ENCODE assay signal across 8 mouse cellular contexts in genomic region chr3:127572557-127572956, GRCm38 (mm10). TPM values are rescaled to one million over a fixed set of nuclear protein-coding genes. Genes with fewer than 3 reads are reported as not detected.
DNase-seq lines count a peak whose midpoint lies in the region; ATAC-seq lines count a peak whose summit lies in the region.

No protein-coding gene starts in this region.

- DNase-seq in cerebellum, adult 11 months, result no peak
- peak; percentile 83 for DNase-seq in CD4-positive, CD25-positive, alpha-beta regulatory T cell, adult 2 months (ENCODE audit: low read depth, low spot score)
- peak; percentile 63 for DNase-seq in c-Kit-positive CD71-negative TER-119-negative erythroid progenitor cells, embryonic 14.5 days (ENCODE audit: low read depth)
- DNase-seq in heart, embryonic 10.5 days (ENCODE audit: low spot score), result peak; percentile 75
- peak; percentile 13 to 73 for DNase-seq in layer of hippocampus, adult 18-20 months (ENCODE audit: low spot score in 2 of 2)
- peak; percentile 81 for DNase-seq in lung, postnatal 10 days
- DNase-seq in right cerebral cortex, postnatal 25 days, result peak; percentile 27

- peaks cover 55% of the 10 kb centered on the region for H3K36me3 ChIP-seq in heart, embryonic 10.5 days

- no peaks in the 10 kb centered on the region for H3K27me3 ChIP-seq in heart, embryonic 10.5 days (ENCODE audit: insufficient read depth, poor library complexity, severe bottlenecking)

- no peak overlapping the region for H3K4me3 ChIP-seq in heart, embryonic 10.5 days

- H3K27ac ChIP-seq in heart, embryonic 10.5 days, result no peak overlapping the region

- no peaks in the 10 kb centered on the region for H3K4me1 ChIP-seq in heart, embryonic 10.5 days

- 63% methylated on average over 4 of the region's 4 CpGs for WGBS in heart, embryonic 10.5 days

- peak; percentile 61; the same call in 1 of the 2 replicates for ATAC-seq in cerebellum, adult (ENCODE audit: insufficient number of reproducible peaks, low FRiP score, low TSS enrichment)

- H3K9me3 ChIP-seq in heart, embryonic 10.5 days, result no peaks in the 10 kb centered on the region

RNA-seq across cellular contexts. Expression of gene Zgrf1, which starts 19.3 kb away (rescaled TPM):
- 13.4 and 14.0 TPM in 2 replicates for polyA plus RNA-seq in heart, embryonic 10.5 days (2016; fragmentation: Nextera tagmentation; extraction: Ambion mirVana)
- total RNA-seq in layer of hippocampus, adult 18-20 months (2021), result 1 to 10 TPM; 1.7 to 2.4 TPM

RNA-seq across cellular contexts. Expression of gene Larp7, which starts 19.4 kb away (rescaled TPM):
- 56.6 and 57.3 TPM in 2 replicates for polyA plus RNA-seq in heart, embryonic 10.5 days (2016; fragmentation: Nextera tagmentation; extraction: Ambion mirVana)
- total RNA-seq in layer of hippocampus, adult 18-20 months (2021), result 10 to 100 TPM; 17.6 to 18.5 TPM
